Mouse (Mus musculus) intestine, embryonic 16.5 days (tissue): ENCODE measurements around the gene Arhgef16. TPM values are rescaled to one million over a fixed set of nuclear protein-coding genes. Genes with fewer than 3 reads are reported as not detected.

Experiments used
- ATAC-seq: fragments of 200-750 bp; cut with Nextera tagmentation; 2 replicates; pipeline ENCODE4 v1.8.0; 2017; ENCODE audit warnings: moderate TSS enrichment, moderate library complexity
- H3K27ac ChIP-seq: fragments of 300-500 bp; sonication (generic); 2 replicates; pipeline ENCODE4 v1.5.1; 2014; ENCODE audit warnings: mild to moderate bottlenecking, low read length
- H3K27me3 ChIP-seq: fragments of 300-500 bp; sonication (generic); replicated peaks from 2 replicates; pipeline ENCODE4 v1.6.1; 2014; ENCODE audit warnings: low read length, control low read depth, mixed read lengths; ENCODE audit not compliant: control insufficient read depth, insufficient read depth
- H3K36me3 ChIP-seq: fragments of 300-500 bp; sonication (generic); 2 replicates; pipeline ENCODE4 v1.6.1; 2014; ENCODE audit warnings: low read length, control low read depth; ENCODE audit not compliant: control insufficient read depth, insufficient read depth
- H3K4me1 ChIP-seq: fragments of 300-500 bp; sonication (generic); 2 replicates; pipeline ENCODE4 v1.6.1; 2014; ENCODE audit warnings: low read length, control low read depth, mixed read lengths; ENCODE audit not compliant: control insufficient read depth, insufficient read depth
- H3K4me2 ChIP-seq: fragments of 300-500 bp; sonication (generic); 2 replicates; pipeline ENCODE4 v1.6.1; 2014; ENCODE audit warnings: low read depth, low read length, control low read depth
- H3K4me3 ChIP-seq: fragments of 300-500 bp; sonication (generic); 2 replicates; pipeline ENCODE4 v1.5.1; 2014; ENCODE audit warnings: mild to moderate bottlenecking, low read length
- H3K9ac ChIP-seq: fragments of 300-500 bp; sonication (generic); 2 replicates; pipeline ENCODE4 v1.6.1; 2014; ENCODE audit warnings: low read depth, low read length
- H3K9me3 ChIP-seq: fragments of 300-500 bp; sonication (generic); 2 replicates; pipeline ENCODE4 v1.6.1; 2016; ENCODE audit warnings: low read length, control low read depth; ENCODE audit not compliant: control insufficient read depth
- WGBS: fragments of 180-500 bp; shearing (Covaris S2); extraction: QIAGEN DNeasy Blood & Tissue Kit; methylation state at CpG from one replicate; pipeline ENCODE4 v1.1.7; 2014; 5-methylcytosine and 5-hydroxymethylcytosine counted together
- polyA plus RNA-seq: library from polyadenylated mRNA; unstranded; fragments of >200 nt; fragmentation: Nextera tagmentation; extraction: Ambion mirVana; gene quantifications from 2 replicates; pipeline ENCODE4 v1.2.1, GENCODE M21; 2015

Gene Arhgef16
- polyA plus RNA-seq, 1 experiment from 2014 or later, result 69.5 TPM

- peaks cover 10% of the 10 kb centered on the region for H3K4me1 ChIP-seq
- no peaks in the 10 kb centered on the region for H3K9me3 ChIP-seq
- ATAC-seq, result no peak
- H3K36me3 ChIP-seq, result no peaks in the 10 kb centered on the region
- WGBS, result 68% methylated on average over 11 of the region's 11 CpGs
- no peak overlapping the region for H3K4me2 ChIP-seq
- H3K9ac ChIP-seq, result no peak overlapping the region
- H3K27ac ChIP-seq, result no peak overlapping the region
- H3K27me3 ChIP-seq, result no peaks in the 10 kb centered on the region
- H3K4me3 ChIP-seq, result no peak overlapping the region
Observed at GRCm38 (mm10) chr4:154240608-154241007, 60.9 kb downstream of the Arhgef16 start.

DNA sequence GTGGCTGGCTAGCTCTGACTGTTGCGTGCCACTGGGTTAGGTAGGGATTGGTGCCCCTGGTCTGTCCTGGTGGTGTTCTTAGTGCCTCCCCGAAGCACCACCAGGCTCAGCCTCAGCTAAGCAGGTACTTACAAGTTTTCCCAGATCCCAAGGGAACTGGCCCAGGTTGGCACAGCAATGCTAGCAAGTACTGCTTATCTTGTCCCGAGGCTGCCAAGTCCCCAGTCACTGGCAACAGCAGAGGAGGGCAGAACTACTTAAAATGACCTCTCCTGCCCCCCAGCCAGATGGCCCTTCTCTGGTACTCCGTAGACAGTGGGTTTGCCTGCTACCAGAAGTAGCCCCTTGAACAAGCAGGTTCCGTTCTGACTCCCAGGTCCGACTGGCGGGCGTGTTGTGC is 62.3 kb downstream of the Arhgef16 start:
- no peaks in the 10 kb centered on the region for H3K36me3 ChIP-seq
- WGBS, result 84% methylated on average over 8 of the region's 8 CpGs
- peaks cover 10% of the 10 kb centered on the region for H3K4me1 ChIP-seq
- no peak overlapping the region for H3K4me3 ChIP-seq
- no peak overlapping the region for H3K4me2 ChIP-seq
- no peak overlapping the region for H3K27ac ChIP-seq
- ATAC-seq, result no peak
- H3K27me3 ChIP-seq, result no peaks in the 10 kb centered on the region
- H3K9me3 ChIP-seq, result no peaks in the 10 kb centered on the region; the same call in 1 of the 2 replicates
- H3K9ac ChIP-seq, result no peak overlapping the region

GRCm38 (mm10) chr4:154237306-154237705 is 64.2 kb downstream of the Arhgef16 start:
- WGBS, result 6% methylated on average over 8 of the region's 9 CpGs
- Histone ChIP-seq H3K36me3 (no peaks in the 10 kb centered on the region), H3K4me2 (peak overlapping the region; percentile 58), H3K9ac (peak overlapping the region; percentile 61), H3K4me3 (peak overlapping the region; percentile 24), H3K9me3 (no peaks in the 10 kb centered on the region; the same call in 1 of the 2 replicates), H3K4me1 (peaks cover 10% of the 10 kb centered on the region), H3K27me3 (no peaks in the 10 kb centered on the region), H3K27ac (no peak overlapping the region)
- peak; percentile 77 for ATAC-seq

DNA sequence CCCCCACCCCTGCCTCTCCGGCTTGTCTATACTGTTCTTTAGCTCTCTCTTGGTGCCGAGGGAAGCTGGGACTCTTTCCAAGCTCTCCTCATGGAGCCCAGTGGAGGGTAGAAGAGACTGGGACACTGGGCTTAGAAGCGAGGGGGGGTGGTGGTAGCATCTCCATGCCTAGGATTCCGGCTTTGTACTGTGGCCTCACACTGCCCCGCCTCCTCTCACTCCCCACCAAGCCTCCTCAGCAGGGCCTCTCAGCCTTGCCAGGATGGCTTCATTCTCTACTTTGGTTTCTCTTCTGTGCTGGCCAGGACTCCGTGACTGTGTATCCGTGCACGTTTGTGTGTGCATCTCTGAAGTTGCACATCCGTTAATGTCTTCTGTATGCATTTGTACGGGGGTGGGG is 64.6 kb downstream of the Arhgef16 start:
- H3K27me3 ChIP-seq, result no peaks in the 10 kb centered on the region
- no peaks in the 10 kb centered on the region for H3K36me3 ChIP-seq
- H3K27ac ChIP-seq, result no peak overlapping the region
- peak; percentile 68 for ATAC-seq
- peak overlapping the region; percentile 61; the same call in 1 of the 2 replicates for H3K9ac ChIP-seq
- peaks cover 10% of the 10 kb centered on the region for H3K4me1 ChIP-seq
- peak overlapping the region; percentile 58 for H3K4me2 ChIP-seq
- peak overlapping the region; percentile 24; the same call in 1 of the 2 replicates for H3K4me3 ChIP-seq
- no peaks in the 10 kb centered on the region; the same call in 1 of the 2 replicates for H3K9me3 ChIP-seq
- WGBS, result 18% methylated on average over 10 of the region's 10 CpGs

- Histone ChIP-seq H3K27me3 (no peaks in the 10 kb centered on the region), H3K4me1 (peaks cover 10% of the 10 kb centered on the region), H3K4me3 (no peak overlapping the region), H3K4me2 (no peak overlapping the region), H3K9ac (no peak overlapping the region), H3K36me3 (no peaks in the 10 kb centered on the region), H3K9me3 (no peaks in the 10 kb centered on the region; the same call in 1 of the 2 replicates), H3K27ac (no peak overlapping the region)
- no peak for ATAC-seq
- WGBS, result 91% methylated on average over 3 of the region's 3 CpGs
Observed at GRCm38 (mm10) chr4:154236001-154236400, 65.5 kb downstream of the Arhgef16 start.

DNA sequence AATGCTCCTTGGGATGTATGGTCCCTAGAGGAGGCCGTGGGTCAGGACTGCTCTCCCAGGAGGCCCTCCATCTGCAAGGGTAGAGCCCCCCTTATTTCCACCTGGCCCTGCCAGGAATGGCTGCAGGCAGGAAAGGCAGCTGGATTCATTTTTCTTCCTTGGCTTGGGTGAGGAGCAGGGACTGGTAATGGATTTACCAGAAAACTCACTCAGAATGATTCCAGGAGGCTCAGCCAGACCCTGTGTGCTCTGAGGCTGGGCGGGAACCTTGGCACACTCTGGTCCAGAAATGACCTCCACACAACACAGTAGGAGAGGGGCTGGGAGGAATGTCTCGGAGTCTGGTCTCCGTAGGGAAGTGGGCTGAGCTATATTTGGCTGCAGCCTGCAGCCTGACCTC is 69.2 kb downstream of the Arhgef16 start:
- no peaks in the 10 kb centered on the region for H3K27me3 ChIP-seq
- no peak overlapping the region for H3K4me3 ChIP-seq
- H3K4me2 ChIP-seq, result no peak overlapping the region
- no peak overlapping the region for H3K27ac ChIP-seq
- no peak for ATAC-seq
- H3K9me3 ChIP-seq, result no peaks in the 10 kb centered on the region; the same call in 1 of the 2 replicates
- H3K9ac ChIP-seq, result no peak overlapping the region
- H3K36me3 ChIP-seq, result no peaks in the 10 kb centered on the region
- H3K4me1 ChIP-seq, result peaks cover 6% of the 10 kb centered on the region
- 51% methylated on average over 4 of the region's 4 CpGs for WGBS

DNA sequence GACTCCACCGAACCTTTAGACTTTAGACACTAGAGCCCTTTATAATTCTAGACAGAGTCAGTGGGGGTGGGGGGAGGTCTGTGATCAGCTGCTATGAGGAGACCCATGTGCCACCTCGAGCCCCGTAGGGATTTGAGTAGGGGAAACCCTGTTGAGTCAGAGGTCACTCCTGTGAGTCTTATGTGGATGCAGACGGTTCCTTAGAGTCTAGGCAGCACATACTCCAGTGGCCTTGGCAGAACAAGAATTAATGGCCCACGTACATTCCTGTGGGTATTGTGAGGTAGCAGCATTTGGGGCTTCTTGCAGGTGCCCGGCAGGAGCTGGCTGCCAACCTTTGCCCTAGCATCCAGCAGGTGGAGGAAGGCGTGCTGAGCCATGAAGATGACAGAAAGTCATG is 70.1 kb downstream of the Arhgef16 start:
- no peaks in the 10 kb centered on the region for H3K27me3 ChIP-seq
- 73% methylated on average over 7 of the region's 7 CpGs for WGBS
- no peak overlapping the region for H3K9ac ChIP-seq
- no peak overlapping the region for H3K27ac ChIP-seq
- H3K4me2 ChIP-seq, result no peak overlapping the region
- ATAC-seq, result no peak
- no peaks in the 10 kb centered on the region for H3K36me3 ChIP-seq
- H3K4me1 ChIP-seq, result no peaks in the 10 kb centered on the region; the same call in 1 of the 2 replicates
- H3K4me3 ChIP-seq, result no peak overlapping the region
- H3K9me3 ChIP-seq, result no peaks in the 10 kb centered on the region; the same call in 1 of the 2 replicates

- Histone ChIP-seq H3K27ac (no peak overlapping the region), H3K9ac (no peak overlapping the region), H3K27me3 (no peaks in the 10 kb centered on the region), H3K4me2 (no peak overlapping the region), H3K4me1 (peaks cover 9% of the 10 kb centered on the region; the same call in 1 of the 2 replicates), H3K4me3 (no peak overlapping the region), H3K9me3 (no peaks in the 10 kb centered on the region), H3K36me3 (no peaks in the 10 kb centered on the region)
- no peak for ATAC-seq
- 92% methylated on average over 9 of the region's 9 CpGs for WGBS
Observed at GRCm38 (mm10) chr4:154229569-154229968, 71.9 kb downstream of the Arhgef16 start.
